Mouse (Mus musculus) B cell, adult 2 months (primary cell): Measurements from ENCODE around the gene Gdpd1.
A peak's percentile ranks its signal among the peaks of the same experiment; 100 is the strongest.
"Not testable (repeated sequence)": the region's sequence is repeated elsewhere in the genome, so short reads cannot be mapped to it uniquely, and the experiment has no call there.

ENCODE experiments used
- DNase-seq, 2 experiments: peaks; one replicate each; pipeline ENCODE4 v3.0.0; 2022

The Gdpd1 gene

GRCm38 (mm10) chr11:87025351-87025750 lies 48.5 kb downstream of the Gdpd1 start:
- DNase-seq = no peak

- DNase-seq = not testable (repeated sequence)
These were observed 50.6 kb downstream of the Gdpd1 start for GRCm38 (mm10) chr11:87023240-87023639.

- no peak for DNase-seq
These were observed 51.1 kb downstream of the Gdpd1 start for GRCm38 (mm10) chr11:87022765-87023164.

- DNase-seq = no peak
These were observed 52.3 kb downstream of the Gdpd1 start for GRCm38 (mm10) chr11:87021551-87021950.

GRCm38 (mm10) chr11:87020449-87020848 lies 53.4 kb downstream of the Gdpd1 start:
- DNase-seq = no peak

GRCm38 (mm10) chr11:87019431-87019830 lies 54.4 kb downstream of the Gdpd1 start:
- DNase-seq = no peak

- no peak for DNase-seq
These were observed 55.8 kb downstream of the Gdpd1 start for GRCm38 (mm10) chr11:87018081-87018480.

GRCm38 (mm10) chr11:87015691-87016090 lies 58.2 kb downstream of the Gdpd1 start:
- no peak for DNase-seq

- peak; percentile 43 to 47 for DNase-seq
These were observed 63.4 kb downstream of the Gdpd1 start for GRCm38 (mm10) chr11:87010476-87010875.

GRCm38 (mm10) chr11:87007371-87007770 lies 66.5 kb downstream of the Gdpd1 start:
- no peak for DNase-seq

GRCm38 (mm10) chr11:87004960-87005755 lies 68.7 kb downstream of the Gdpd1 start:
- no peak for DNase-seq

GRCm38 (mm10) chr11:87002078-87002829 lies 71.6 kb downstream of the Gdpd1 start:
- no peak for DNase-seq

GRCm38 (mm10) chr11:87001217-87001616 lies 72.6 kb downstream of the Gdpd1 start:
- no peak for DNase-seq

- DNase-seq = no peak
These were observed 77.6 kb downstream of the Gdpd1 start for GRCm38 (mm10) chr11:86996266-86996665.

- DNase-seq = peak; percentile 65 to 66
These were observed 78.1 kb downstream of the Gdpd1 start for GRCm38 (mm10) chr11:86995625-86996221.

- DNase-seq = no peak
These were observed 78.9 kb downstream of the Gdpd1 start for GRCm38 (mm10) chr11:86994791-86995624.

GRCm38 (mm10) chr11:86994330-86994729 lies 79.5 kb downstream of the Gdpd1 start:
- DNase-seq = no peak

- DNase-seq = peak; percentile 85 to 86
These were observed 80.5 kb downstream of the Gdpd1 start, which contains the start of gene Ypel2 for GRCm38 (mm10) chr11:86993041-86994037. Ypel2 (minus strand) TSS chr11:86993707.

GRCm38 (mm10) chr11:86992461-86992988 lies 81.3 kb downstream of the Gdpd1 start:
- DNase-seq = peak in 1 of 2 experiments; percentile 24

GRCm38 (mm10) chr11:86991241-86991640 lies 82.6 kb downstream of the Gdpd1 start:
- no peak for DNase-seq

GRCm38 (mm10) chr11:86990309-86990708 lies 83.6 kb downstream of the Gdpd1 start:
- no peak for DNase-seq
